Mouse (Mus musculus): ENCODE results near the gene Kdm6b. TPM values are rescaled to one million over a fixed set of nuclear protein-coding genes. Genes with fewer than 3 reads are reported as not detected.

The Kdm6b gene
- total and polyA plus RNA-seq, 3 experiments = 0.66 to 7.2 (median 5.7) TPM

DNA sequence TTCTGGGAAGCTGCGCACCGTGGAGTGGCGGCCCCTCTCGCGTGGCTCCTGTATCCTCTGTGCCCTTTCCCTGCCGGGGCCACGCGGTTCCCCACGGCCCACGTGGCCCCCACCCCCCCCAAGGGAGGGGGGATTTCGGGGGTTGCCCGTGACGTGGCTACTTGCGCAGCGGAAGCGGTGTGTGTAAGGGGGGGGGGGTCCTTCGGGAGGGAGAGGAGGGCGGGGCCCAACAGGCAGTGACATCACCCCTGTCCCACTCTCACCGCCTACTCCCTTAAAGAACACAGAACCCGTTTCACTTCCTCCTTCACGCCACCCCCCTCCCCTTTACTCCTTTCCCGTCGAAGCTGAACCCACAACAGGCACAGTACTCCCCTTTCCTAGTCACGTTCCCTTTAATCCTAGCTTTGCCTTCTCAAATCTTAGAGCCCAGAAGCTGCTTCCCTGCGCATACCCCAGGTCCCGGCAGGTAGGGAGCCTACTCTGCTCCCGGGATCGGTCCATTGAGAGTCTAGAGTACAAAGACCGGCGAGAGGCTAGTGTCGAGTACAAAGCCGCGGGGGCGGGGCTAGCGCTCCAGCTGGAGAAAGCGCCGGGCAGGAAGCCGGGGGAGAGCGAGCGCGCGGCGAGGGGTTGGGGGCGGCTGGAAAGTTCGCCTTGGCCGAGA is 4.0 kb downstream of the Kdm6b start (continued):
- peak; percentile 31; the same call in 1 of the 2 replicates for TF ChIP-seq NELFE (IDR thresholded peaks at IDR 0.05; ENCODE audit: low read depth, low read length)
- TF ChIP-seq CHD2 (IDR thresholded peaks at IDR 0.05; ENCODE audit: low read length) = peak; percentile 90
- TF ChIP-seq CHD1 (IDR thresholded peaks at IDR 0.05; ENCODE audit: low read depth, low read length) = no peak
- 0 out of 2 replicates have a peak, but pooled peaks have one; percentile 50 for TF ChIP-seq TBP (conservative IDR thresholded peaks at IDR 0.05; ENCODE audit: low read depth, low read length)
- peak; percentile 92 for TF ChIP-seq MAX (IDR thresholded peaks at IDR 0.05; ENCODE audit: low read length)
- no peak for TF ChIP-seq SMC3 (IDR thresholded peaks at IDR 0.05; ENCODE audit: low read depth, low read length)
- TF ChIP-seq JUN (IDR thresholded peaks at IDR 0.05; ENCODE audit: insufficient read depth, low read depth, low read length) = peak; percentile 79
- no peak for TF ChIP-seq RAD21 (IDR thresholded peaks at IDR 0.05; ENCODE audit: low read depth, low read length)
- TF ChIP-seq POLR2A (IDR thresholded peaks at IDR 0.05; ENCODE audit: low read depth, low read length) = 0 out of 2 replicates have a peak, but pooled peaks have one; percentile 36
- 0 out of 2 replicates have a peak, but pooled peaks have one; percentile 45 for TF ChIP-seq KAT2A (IDR thresholded peaks at IDR 0.05; ENCODE audit: insufficient replicate concordance, low read length)
- peak; percentile 100 for TF ChIP-seq MAZ (IDR thresholded peaks at IDR 0.05; ENCODE audit: low read depth, low read length)
- peak; percentile 53; the same call in 1 of the 2 replicates for TF ChIP-seq UBTF (IDR thresholded peaks at IDR 0.05; ENCODE audit: low read depth, low read length)

DNA sequence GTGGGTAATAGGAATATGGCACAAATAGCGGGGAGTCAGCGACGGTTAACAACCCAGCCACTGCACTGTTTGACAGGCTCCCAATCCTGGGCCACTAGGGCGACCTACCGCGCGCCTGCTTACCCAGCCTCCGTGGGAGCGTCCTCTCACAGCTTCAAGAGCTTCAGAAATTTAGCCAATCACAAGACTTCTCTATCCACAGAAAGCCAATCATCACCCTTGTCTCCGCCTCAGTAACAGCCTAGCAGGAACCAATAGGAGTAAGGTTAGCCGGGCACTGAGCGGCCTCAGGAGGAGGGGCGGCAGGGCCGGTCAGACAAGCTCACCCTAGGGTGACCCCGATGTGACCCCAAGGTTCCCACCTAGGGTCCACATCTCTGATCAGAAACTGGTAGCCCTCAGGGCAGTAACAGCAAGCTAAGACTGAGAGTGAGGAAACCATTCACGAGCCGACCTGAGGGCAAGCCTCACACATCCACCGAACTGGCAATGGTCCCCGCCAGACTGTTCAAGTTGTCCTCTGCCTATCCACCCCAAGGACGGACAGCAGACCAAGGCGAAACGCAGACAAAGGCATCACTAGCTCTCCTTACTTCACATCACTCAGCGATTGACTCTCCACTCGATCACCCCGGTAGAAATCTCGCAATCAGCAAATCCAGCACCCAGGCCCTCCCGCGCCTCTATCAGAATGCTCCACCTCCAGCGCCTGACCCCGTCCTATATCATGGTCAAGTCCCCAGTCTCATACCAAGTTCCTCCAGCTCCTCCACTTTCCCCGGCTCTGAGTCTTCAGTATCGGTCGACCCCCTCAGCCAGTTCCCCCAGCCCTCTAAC is 4.7 kb downstream of the Kdm6b start:
- Histone ChIP-seq H3K9ac (ENCODE audit: insufficient read depth, low read depth) (peak overlapping the region; percentile 67), H3K9me3 (replicated peaks; ENCODE audit: low read length) (no peaks in the 10 kb centered on the region), H3K36me3 (replicated peaks in 1 of 2; ENCODE audit: control insufficient read depth in 1 of 2, insufficient read depth in 1 of 2, low read length in 1 of 2) (peaks cover 37 to 43% of the 10 kb centered on the region in 2 experiments), H3K27me3 (replicated peaks) (peaks cover 7% of the 10 kb centered on the region), H3K27ac (ENCODE audit: insufficient read depth, low read depth) (peak overlapping the region; percentile 88), H3K79me2 (replicated peaks; ENCODE audit: control insufficient read depth, extremely low read depth, insufficient read depth, poor library complexity, severe bottlenecking) (peaks cover 7% of the 10 kb centered on the region; the same call in 1 of the 2 replicates), H3K4me1 (ENCODE audit: control insufficient read depth in 1 of 2, insufficient read depth in 2 of 2) (peaks cover 24 to 38% of the 10 kb centered on the region in 2 experiments), H3K4me3 (replicated peaks in 1 of 3; ENCODE audit: low read depth in 2 of 3, low read length in 2 of 3, poor library complexity in 1 of 3) (peak overlapping the region; percentile 56 to 70 (median 67)), H3K4me2 (ENCODE audit: insufficient read depth, low read depth, poor library complexity, severe bottlenecking) (peak overlapping the region; percentile 78)
- DNase-seq (ENCODE audit: extremely low read depth) = peak; percentile 98
- TF ChIP-seq MAZ (IDR thresholded peaks at IDR 0.05; ENCODE audit: low read depth, low read length) (no peak), POLR2A (IDR thresholded peaks at IDR 0.05; ENCODE audit: low read depth, low read length) (peak; percentile 72), NRF1 (IDR thresholded peaks at IDR 0.05; ENCODE audit: low read depth, low read length) (peak; percentile 59), NELFE (IDR thresholded peaks at IDR 0.05; ENCODE audit: low read depth, low read length) (peak; percentile 74), GABPA (IDR thresholded peaks at IDR 0.05; ENCODE audit: insufficient replicate concordance, low read depth, low read length) (no peak), TCF12 (IDR thresholded peaks at IDR 0.05; ENCODE audit: low read depth, low read length) (peak; percentile 54), TBP (conservative IDR thresholded peaks at IDR 0.05; ENCODE audit: low read depth, low read length) (0 out of 2 replicates have a peak, but pooled peaks have one; percentile 57), POLR2AphosphoS2 (IDR thresholded peaks at IDR 0.05; ENCODE audit: low read depth, low read length) (0 out of 2 replicates have a peak, but pooled peaks have one; percentile 25)
- dilution Hi-C loops (cut with MboI; ENCODE audit: extremely low pct_ligation_motif_present, extremely low pct_unique_long_range_greater_than_20kb, low sequenced_read_pairs) (no loop called here), in situ Hi-C loops (cut with MboI; ENCODE audit: low pct_ligation_motif_present, low pct_unique_long_range_greater_than_20kb, low sequenced_read_pairs) (loop anchor here (10.0 kb wide), 1 partner anchor 116 kb away; no protein-coding TSS in a partner anchor)
